Mouse (Mus musculus) erythroblast, embryonic 14.5 days (primary cell): ENCODE results near the gene Zfp385a.

ENCODE experiments used
- GATA1 ChIP-seq: IDR thresholded peaks from 2 replicates; pipeline ENCODE4 v1.6.1; 2012; ENCODE audit warnings: low read length, inconsistent platforms, mixed read lengths
- TAL1 ChIP-seq: IDR thresholded peaks from 3 replicates; pipeline ENCODE4 v1.6.1; 2012; ENCODE audit warnings: low read length, inconsistent platforms, mixed read lengths

GRCm38 (mm10) chr15:103375112-103375800 lies 35.4 kb upstream of the Zfp385a start:
- TF ChIP-seq TAL1 (no peak), GATA1 (no peak)
